Mouse (Mus musculus) liver, postnatal 0 days (tissue): Measurements from ENCODE around the gene Arhgef19.

ENCODE experiments used
- CTCF ChIP-seq: sonication (generic); IDR thresholded peaks from 2 replicates; pipeline ENCODE4 v1.5.1; 2016; ENCODE audit warnings: antibody characterized with exemption, low read depth
- EP300 ChIP-seq: IDR thresholded peaks from 2 replicates; pipeline ENCODE4 v1.6.1; 2016; ENCODE audit warnings: antibody characterized with exemption, low read depth, mild to moderate bottlenecking

- TF ChIP-seq CTCF, result no peak
- TF ChIP-seq EP300, result no peak
Measured at GRCm38 (mm10) chr4:141283879-141284411, 44.6 kb downstream of the Arhgef19 start.
